Mouse (Mus musculus) stomach, postnatal 0 days (tissue): ENCODE measurements at regions not wholly inside any gene's neighbourhood (a gene's known extent, or its start where the extent isn't known, plus 50 kb on each side); places are given as distances from the start of the nearest gene placed in this dataset.

Experiments
- CTCF ChIP-seq: IDR thresholded peaks from 2 replicates; pipeline ENCODE4 v1.5.1; 2016; ENCODE audit warnings: antibody characterized with exemption, low read depth, mild to moderate bottlenecking, moderate library complexity
- EP300 ChIP-seq: optimal IDR thresholded peaks from 2 replicates; pipeline ENCODE3; 2016; ENCODE audit warnings: antibody characterized with exemption

DNA sequence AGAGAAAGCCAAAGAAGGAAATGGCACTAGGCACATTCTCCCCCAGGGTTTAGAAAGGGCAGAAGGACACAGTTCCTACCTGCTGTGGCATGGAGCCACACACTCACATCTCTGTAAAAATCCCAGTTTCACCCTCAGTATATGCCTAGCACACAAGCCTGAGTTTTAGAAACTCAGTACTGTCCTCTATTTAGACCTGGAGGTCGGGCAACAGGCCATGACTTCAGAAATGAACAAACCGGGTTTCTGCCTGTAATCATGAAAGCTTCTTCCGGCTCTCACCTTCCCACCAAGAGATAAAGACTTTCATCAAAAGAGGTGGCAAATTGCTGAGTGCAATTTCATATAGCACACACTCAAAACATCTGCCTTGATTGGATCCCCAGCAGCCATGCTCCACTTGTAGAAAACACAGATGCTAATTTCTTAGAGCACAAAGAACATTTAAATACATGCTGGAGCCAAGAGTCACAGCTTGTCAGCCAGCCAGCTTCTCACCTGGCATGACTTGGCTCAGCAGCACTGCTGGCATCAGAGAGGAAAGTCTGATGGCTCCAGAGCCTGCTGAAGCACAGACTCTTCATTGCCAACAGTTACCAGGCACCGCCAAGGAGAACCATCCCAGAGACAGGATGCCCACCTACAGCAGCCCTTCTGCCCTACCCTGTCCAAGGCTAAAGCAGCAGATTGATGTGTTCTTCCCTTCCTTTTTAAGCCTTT lies 136.2 kb downstream of the Lpin1 start:
- no peak for TF ChIP-seq CTCF
- TF ChIP-seq EP300, result no peak
